Mouse (Mus musculus): ENCODE measurements around the gene Prr32. TPM values are rescaled to one million over a fixed set of nuclear protein-coding genes. Genes with fewer than 3 reads are reported as not detected.

Gene Prr32
- total RNA-seq (2014; fragmentation: Nextera tagmentation) (not detected in 2 replicates), total RNA-seq (2017) (not detected in 2 replicates)

DNA sequence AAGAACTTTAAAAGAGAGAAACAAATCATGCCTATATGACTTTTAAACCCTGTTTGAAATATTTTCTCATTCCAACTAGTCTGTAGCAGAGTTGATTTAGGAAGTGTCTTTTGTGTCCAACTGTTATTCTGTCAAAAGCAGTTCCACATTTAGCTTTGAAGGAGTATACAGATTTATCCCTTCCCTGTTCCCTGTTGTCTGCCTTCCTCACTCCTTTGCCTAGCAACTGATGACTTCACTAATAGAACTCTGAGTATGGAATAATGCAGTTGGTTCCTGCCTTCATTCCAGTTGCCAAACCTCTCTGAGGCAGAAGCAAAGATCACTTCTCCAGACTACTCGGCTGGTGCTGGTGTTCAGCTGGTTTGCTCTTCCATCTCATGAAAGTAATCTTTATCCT lies at the start of gene Prr32:
Gene Prr32, plus strand, starts transcription at position 301 of the 400 bp plus-strand sequence.
- no peak for ATAC-seq (replicated peaks; ENCODE audit: low FRiP score, low TSS enrichment, poor library complexity, severe bottlenecking)
